Mouse (Mus musculus) cerebellum, adult 11-12 months (tissue): ENCODE data around the gene Gm11733.

Source experiments
- DNase-seq: peaks from one replicate; pipeline ENCODE4 v3.0.0; 2022

Gm11733 gene

DNA sequence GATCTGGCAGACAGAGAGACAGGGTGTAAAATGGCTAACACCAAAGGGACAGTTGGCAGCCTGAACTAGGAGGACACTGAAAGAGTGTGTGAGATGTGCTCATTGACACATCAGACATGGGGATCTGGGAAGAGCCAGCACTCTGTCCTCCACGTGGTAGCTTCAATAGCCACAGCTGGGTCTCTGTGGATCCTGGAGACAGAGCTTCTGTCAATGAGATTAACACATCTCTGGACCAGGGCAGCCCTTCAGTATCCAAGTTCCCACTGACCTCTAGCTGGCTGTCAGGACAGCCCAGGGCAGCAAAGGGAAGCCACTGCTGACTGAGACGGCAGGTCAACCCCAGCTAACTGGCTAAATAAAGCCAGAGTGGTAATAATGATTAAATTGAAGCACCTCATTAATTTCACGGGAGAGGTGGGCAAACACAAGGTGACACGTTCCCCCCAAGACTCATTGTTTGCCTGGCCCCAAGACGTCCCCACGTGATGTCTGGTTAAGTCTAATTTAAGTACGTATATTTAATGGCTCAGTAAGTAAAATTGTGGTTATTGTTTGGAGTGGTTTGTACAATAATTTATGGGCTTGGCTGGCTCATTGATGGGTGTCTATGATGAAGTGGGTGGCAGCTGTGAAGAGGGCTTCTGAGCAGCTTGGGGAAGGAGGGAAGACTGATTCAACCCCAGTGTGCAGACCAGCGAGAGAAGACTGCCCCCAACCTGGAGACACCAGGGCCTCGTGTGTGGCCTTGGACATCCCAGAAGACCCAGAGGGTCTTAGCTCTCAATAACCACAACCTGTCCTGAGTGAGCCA, 51.5 kb downstream of the Gm11733 start:
- DNase-seq, result no peak

DNA sequence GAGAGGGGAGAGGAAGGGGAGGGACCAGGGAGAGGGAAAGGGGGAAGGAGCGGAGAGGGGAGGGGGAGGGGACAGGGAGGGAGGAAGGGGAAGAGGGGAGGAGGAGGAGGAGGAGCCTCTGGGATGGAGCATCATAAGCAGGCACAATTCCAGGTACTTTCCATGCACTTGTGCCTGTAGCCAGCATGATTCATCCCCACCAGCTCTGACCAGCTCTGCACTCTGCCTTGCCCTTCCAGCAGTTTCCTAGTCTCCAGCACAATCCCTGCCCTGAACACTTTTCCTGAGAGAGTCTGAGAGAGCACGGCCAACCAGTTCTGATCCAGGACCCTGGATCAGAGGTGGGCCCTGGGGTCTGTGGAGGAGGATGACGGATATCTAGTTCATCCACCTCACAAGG, 52.4 kb downstream of the Gm11733 start:
- DNase-seq, result no peak
